Mouse (Mus musculus) heart, postnatal 0 days (tissue): ENCODE measurements around the gene Cd79b.

Source experiments
- CTCF ChIP-seq: IDR thresholded peaks from 2 replicates; pipeline ENCODE4 v1.5.1; 2016; ENCODE audit warnings: antibody characterized with exemption, control low read depth, low read depth
- EP300 ChIP-seq: IDR thresholded peaks from 2 replicates; pipeline ENCODE4 v1.6.1; 2016; ENCODE audit warnings: antibody characterized with exemption, low read depth

DNA sequence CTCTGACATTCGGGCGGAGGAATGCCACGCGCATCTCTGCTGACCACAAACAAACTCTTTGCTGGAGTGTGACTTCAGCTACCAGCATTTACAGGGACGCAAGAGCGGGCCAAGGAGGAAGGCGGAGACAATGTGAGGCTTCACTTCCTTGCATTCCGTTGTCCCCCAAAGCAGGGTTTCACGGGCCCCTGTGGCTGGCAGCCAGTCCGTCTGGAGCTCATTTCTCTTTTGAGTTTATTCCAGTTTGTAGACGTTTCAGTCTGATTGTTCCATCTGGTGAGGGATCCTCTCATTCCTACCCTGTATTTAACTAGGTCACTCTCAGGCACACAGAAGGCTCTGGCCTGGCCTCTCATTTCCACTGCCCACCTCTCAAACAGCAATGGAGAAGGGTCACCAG lies 27.6 kb downstream of the Cd79b start:
- no peak for TF ChIP-seq EP300
- TF ChIP-seq CTCF, result no peak
